Mouse (Mus musculus) heart, adult 10 weeks (tissue): ENCODE results near the gene Tcaim. TPM values are rescaled to one million over a fixed set of nuclear protein-coding genes. Genes with fewer than 3 reads are reported as not detected.

ENCODE experiments used
- polyA plus RNA-seq: library from polyadenylated mRNA; stranded (reverse); fragments of 350-450 nt; fragmentation: Illumina TruSeq; extraction: RNeasy Lipid Tissue Mini Kit (QIAGEN cat#74804); gene quantifications from one replicate; pipeline ENCODE4 v1.2.3, GENCODE M21; 2014; ENCODE audit warnings: low read depth, low replicate concordance

Gene Tcaim
- 47.2 TPM for polyA plus RNA-seq

DNA sequence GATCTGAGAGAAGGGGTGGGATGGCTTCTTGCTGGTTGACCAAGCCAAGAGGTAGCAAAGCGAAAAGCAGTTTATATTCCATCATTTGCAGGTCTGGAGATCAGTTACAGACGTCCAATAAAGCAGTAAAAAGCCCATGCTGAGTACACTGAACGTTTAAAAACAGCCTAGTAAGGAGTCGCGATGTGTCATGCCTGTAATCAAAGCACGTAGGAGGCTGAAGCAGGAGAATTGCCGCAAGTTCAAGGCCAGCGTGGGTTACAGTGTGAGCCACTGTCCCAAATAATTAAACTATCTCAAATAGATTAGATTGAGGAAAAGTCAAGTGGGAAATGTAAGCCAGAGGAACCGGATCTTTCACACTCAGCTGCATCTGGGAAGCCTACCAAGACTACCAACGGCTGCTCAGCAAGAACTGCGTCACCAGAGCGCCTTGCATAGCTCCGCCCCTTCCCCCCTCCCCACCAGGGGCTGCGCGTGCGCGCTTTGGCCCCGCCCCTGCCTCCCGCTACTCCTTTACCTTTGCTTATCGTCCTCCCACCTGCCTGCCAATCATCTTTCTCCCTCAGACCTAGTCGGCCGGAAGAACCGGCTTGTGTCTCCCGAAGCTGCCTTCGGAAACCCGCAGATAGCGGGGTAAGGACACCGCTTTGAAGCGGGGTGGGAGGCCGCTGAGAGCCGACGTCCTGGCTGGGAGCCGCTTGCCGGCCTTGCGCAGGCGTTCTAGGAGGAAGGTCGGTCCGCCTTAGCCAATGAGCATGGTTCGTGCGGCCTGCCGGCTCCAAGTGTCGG, at the start of gene Tcaim:
Gene Tcaim (plus strand): TSS at position 487 of the 792 bp plus-strand sequence.

DNA sequence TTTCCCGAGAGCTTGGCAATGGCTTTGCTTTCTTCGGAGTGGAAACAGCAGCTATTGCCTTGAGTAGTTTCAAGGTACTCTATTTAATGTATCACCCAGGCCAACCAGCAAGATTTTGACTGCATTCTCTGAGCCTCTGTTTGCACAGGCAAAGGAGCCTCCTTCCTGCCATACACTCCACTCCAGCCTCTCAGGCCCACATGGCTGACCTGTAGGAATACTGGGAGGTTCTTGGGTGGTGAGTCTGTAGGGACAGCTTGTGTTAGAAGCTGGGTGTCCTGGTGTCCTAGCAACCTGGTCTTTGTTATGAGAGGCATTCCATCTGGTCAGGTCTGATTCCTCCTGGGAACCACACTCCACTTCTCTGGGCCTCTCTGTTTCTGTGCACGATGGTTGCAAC, 38.4 kb downstream of the Tcaim start, which contains the start of gene Gm35549:
Gene Gm35549 (minus strand): TSS at position 276 of the 400 bp plus-strand sequence.

DNA sequence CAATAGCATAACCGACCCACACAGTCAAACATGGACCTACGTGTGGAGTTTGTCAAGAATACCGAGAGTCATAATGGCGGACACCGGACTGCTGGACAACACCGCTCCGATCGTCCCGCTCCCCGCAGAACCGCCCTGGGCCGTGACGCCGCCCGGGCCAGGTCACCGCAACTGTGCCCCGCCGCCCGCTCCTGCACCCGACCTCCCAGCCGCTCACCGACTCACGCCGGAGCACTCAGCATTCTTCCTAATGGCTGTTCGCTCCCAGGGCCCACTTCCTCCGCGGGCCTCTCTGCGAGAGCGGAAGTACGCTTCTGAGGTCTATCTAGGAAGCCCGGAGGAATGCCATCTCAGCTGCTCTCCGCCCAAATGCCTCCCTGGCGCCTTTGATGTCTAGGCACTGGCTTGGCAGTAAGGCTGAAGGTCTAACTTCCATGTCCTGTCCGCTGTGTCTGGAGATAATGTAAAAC, 60.4 kb downstream of the Tcaim start, which contains the start of gene Zfp445:
Gene Zfp445 (minus strand): TSS at position 310 of the 470 bp plus-strand sequence.

DNA sequence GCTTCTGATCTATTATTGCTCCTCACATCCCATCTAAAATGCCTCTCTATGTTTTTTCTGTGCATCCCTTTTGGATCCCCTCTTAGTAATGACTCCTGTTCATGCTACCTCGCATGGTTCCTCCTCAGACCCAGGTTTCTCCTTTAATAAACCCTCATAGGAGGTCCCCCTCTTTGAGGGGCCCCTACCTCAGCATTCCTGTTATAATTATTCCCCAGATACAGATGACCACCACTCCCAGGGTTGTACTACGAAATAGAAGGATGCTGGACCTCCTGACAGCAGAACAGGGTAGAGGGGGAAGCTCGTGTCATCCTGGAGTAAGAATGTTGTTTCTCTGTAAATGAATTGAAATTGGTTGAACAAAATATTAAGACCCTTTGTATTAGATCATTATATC, 80.0 kb downstream of the Tcaim start, which contains the start of gene Zkscan7:
Gene Zkscan7 (plus strand): TSS at position 301 of the 400 bp plus-strand sequence.

Other genes with a start within 250 kb of the Tcaim start
- gene Topaz1, start 58.2 kb upstream of the Tcaim start, polyA plus RNA-seq = not detected
- gene Gm35549, start 38.5 kb downstream of the Tcaim start, polyA plus RNA-seq = not detected
- gene Zfp445, start 60.5 kb downstream of the Tcaim start, polyA plus RNA-seq = 72.8 TPM
- 6.9 TPM for gene Zkscan7, start 80.1 kb downstream of the Tcaim start, polyA plus RNA-seq
- 2.0 TPM for gene Zfp105, start 117.5 kb downstream of the Tcaim start, polyA plus RNA-seq
- gene 1110059G10Rik, start 145.5 kb downstream of the Tcaim start, polyA plus RNA-seq = 17.4 TPM
- 0.55 TPM for gene Kif15, start 145.5 kb downstream of the Tcaim start, polyA plus RNA-seq
- gene Tmem42, start 215.8 kb downstream of the Tcaim start, polyA plus RNA-seq = 20.1 TPM
- not detected for gene Tgm4, start 229.2 kb downstream of the Tcaim start, polyA plus RNA-seq